Mouse (Mus musculus): ENCODE results near the gene Slc44a1.

Slc44a1 gene

GRCm38 (mm10) chr4:53614576-53615225 lies 174.5 kb downstream of the Slc44a1 start:
- no peak for DNase-seq (ENCODE audit: low spot score in 2 of 2)

- no peak for DNase-seq (ENCODE audit: low spot score in 2 of 2)
Observed at GRCm38 (mm10) chr4:53617968-53618367, 177.8 kb downstream of the Slc44a1 start.

GRCm38 (mm10) chr4:53620104-53620503 lies 179.9 kb downstream of the Slc44a1 start:
- DNase-seq (ENCODE audit: low spot score in 2 of 2): no peak

- no peak for DNase-seq (ENCODE audit: low spot score in 2 of 2)
Observed at GRCm38 (mm10) chr4:53621084-53621483, 180.9 kb downstream of the Slc44a1 start.

GRCm38 (mm10) chr4:53621490-53621889 lies 181.3 kb downstream of the Slc44a1 start:
- no peak for DNase-seq (ENCODE audit: low spot score in 2 of 2)

- no peak for DNase-seq (ENCODE audit: low spot score in 2 of 2)
Observed at GRCm38 (mm10) chr4:53623711-53624110, 183.5 kb downstream of the Slc44a1 start.

GRCm38 (mm10) chr4:53624816-53625215 lies 184.6 kb downstream of the Slc44a1 start:
- no peak for DNase-seq (ENCODE audit: low spot score in 2 of 2)

- DNase-seq (ENCODE audit: low spot score in 2 of 2): no peak
Observed at GRCm38 (mm10) chr4:53625263-53625662, 185.1 kb downstream of the Slc44a1 start.

- DNase-seq (ENCODE audit: low spot score in 2 of 2): no peak
Observed at GRCm38 (mm10) chr4:53628924-53629323, 188.7 kb downstream of the Slc44a1 start.

- no peak for DNase-seq (ENCODE audit: low spot score in 2 of 2)
Observed at GRCm38 (mm10) chr4:53630963-53631315, 190.7 kb downstream of the Slc44a1 start.

- DNase-seq (ENCODE audit: low spot score in 2 of 2): peak; percentile 74 to 76
Observed at GRCm38 (mm10) chr4:53631316-53632010, 191.2 kb downstream of the Slc44a1 start, which contains the start of gene Fsd1l. TSS of gene Fsd1l (plus strand) at chr4:53631471.

- DNase-seq (ENCODE audit: low spot score in 2 of 2): no peak
Observed at GRCm38 (mm10) chr4:53632011-53632349, 191.8 kb downstream of the Slc44a1 start.

GRCm38 (mm10) chr4:53635336-53635735 lies 195.1 kb downstream of the Slc44a1 start:
- no peak for DNase-seq (ENCODE audit: low spot score in 2 of 2)

- no peak for DNase-seq (ENCODE audit: low spot score in 2 of 2)
Observed at GRCm38 (mm10) chr4:53637269-53637909, 197.2 kb downstream of the Slc44a1 start.

GRCm38 (mm10) chr4:53638549-53639123 lies 198.4 kb downstream of the Slc44a1 start:
- DNase-seq (ENCODE audit: low spot score in 2 of 2): no peak

- no peak for DNase-seq (ENCODE audit: low spot score in 2 of 2)
Observed at GRCm38 (mm10) chr4:53658029-53658428, 217.8 kb downstream of the Slc44a1 start.

GRCm38 (mm10) chr4:53660711-53661110 lies 220.5 kb downstream of the Slc44a1 start:
- DNase-seq (ENCODE audit: low spot score in 2 of 2): no peak

Data from right cerebral cortex, adult 2 months (tissue).